In the genomic region with DNA sequence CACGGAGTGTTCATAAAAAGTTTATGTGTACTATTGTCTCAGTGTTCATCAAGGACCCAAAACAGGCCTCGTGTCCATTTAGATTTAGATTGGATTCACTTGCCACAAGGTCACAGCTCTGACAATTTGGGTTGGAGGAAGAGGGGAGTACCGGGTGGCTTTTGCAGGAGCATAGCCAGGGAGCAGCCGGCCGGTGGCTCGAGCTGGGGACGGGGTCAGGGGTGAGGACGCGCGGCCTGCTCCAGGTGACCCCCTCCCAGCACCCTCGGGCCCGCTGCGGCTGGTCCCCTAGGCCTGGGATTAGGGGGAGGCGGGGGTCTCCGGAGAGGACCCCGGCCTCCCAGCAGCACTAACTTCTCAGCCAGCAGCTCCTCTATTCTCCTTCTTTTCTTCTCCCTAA, we compare ENCODE assay signal across 1 mouse cellular context.
TF ChIP-seq lines count a peak whose summit lies in the region.

No protein-coding gene starts in this region.

TF ChIP-seq in MEL, 35 proteins besides CTCF, POLR2A, EP300 and RAD21:
- TF ChIP-seq MYB (IDR thresholded peaks at IDR 0.05; ENCODE audit: low read depth, low read length) (no peak), SIN3A (IDR thresholded peaks at IDR 0.05; ENCODE audit: low read length) (peak; percentile 7; the same call in 1 of the 2 replicates), UBTF (IDR thresholded peaks at IDR 0.05; ENCODE audit: borderline replicate concordance, insufficient read depth, low read depth, low read length) (0 out of 2 replicates have a peak, but pooled peaks have one; percentile 22)
